Mouse (Mus musculus): ENCODE data around the gene Fgf2. TPM values are rescaled to one million over a fixed set of nuclear protein-coding genes. Genes with fewer than 3 reads are reported as not detected.

Gene Fgf2
- polyA plus RNA-seq, 1 experiment from 2014 or later: 1.1 TPM

GRCm38 (mm10) chr3:37387310-37387709 lies 39.2 kb downstream of the Fgf2 start:
- Histone ChIP-seq H3K4me3 (replicated peaks) (no peak overlapping the region), H3K27ac (replicated peaks) (no peak overlapping the region), H3K36me3 (no peaks in the 10 kb centered on the region), H3K4me2 (no peak overlapping the region), H3K9ac (replicated peaks) (no peak overlapping the region), H3K4me1 (no peaks in the 10 kb centered on the region), H3K9me3 (replicated peaks) (peaks cover 3% of the 10 kb centered on the region; the same call in 1 of the 2 replicates), H3K27me3 (replicated peaks) (no peaks in the 10 kb centered on the region)
- no peak for ATAC-seq (ENCODE audit: low FRiP score)
- 90% methylated on average over 6 of the region's 6 CpGs for WGBS

DNA sequence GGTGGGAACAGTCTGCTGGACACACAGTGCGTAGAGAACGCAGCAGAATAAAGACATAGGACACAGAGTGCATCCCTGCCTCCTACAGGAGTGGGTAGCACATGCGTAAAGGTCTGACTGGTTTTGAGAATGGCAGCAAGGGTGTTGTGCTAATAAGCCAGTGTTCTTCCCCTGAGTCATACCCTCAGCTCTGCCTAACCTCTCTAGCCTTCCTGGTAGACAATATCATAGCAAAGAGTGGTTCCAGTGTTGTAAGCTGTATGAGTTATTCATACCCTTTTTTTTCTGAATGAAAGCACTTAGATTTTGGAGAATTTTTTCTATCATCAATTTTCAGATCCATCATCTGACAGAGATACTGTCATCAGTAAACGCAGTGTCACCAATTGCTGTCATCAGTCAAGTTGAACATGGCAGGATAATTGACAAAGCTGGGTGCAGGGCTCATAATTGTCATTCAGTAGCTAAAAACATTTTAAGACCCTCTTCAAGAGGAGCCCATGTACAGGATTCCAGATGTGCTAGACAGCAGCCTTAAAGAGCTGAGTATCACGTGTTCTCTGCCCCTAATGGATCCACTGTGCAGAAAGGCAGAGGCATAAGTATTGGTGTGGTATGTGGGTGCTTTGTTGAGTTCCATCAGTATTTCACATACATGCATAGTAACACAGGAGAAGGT lies 48.9 kb downstream of the Fgf2 start:
- Histone ChIP-seq H3K4me1 (no peaks in the 10 kb centered on the region), H3K27me3 (replicated peaks) (no peaks in the 10 kb centered on the region), H3K36me3 (no peaks in the 10 kb centered on the region), H3K9me3 (replicated peaks) (no peaks in the 10 kb centered on the region), H3K9ac (replicated peaks) (no peak overlapping the region), H3K27ac (replicated peaks) (no peak overlapping the region), H3K4me3 (replicated peaks) (no peak overlapping the region), H3K4me2 (no peak overlapping the region)
- ATAC-seq (ENCODE audit: low FRiP score): no peak
- 95% methylated on average over 5 of the region's 5 CpGs for WGBS

DNA sequence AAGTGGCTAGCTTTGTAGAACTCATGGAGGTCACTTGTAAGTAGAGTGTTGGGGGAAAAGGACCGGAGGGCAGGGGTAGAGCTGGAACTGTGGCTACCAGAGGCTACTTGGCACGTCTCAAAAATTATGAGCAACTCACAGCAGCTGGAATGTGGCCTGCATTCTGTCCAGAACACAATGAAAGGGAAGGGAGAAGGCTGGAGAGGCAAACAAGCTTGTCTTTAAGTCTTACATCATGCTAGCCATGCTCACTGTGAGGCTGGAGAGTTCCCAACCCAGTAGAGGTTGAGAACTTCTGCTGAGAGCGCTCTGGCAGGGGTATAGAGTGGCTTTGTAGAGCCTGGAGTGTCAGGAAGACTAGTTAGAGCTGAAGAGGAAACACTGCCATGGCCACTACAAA lies 49.5 kb downstream of the Fgf2 start:
- Histone ChIP-seq H3K4me1 (no peaks in the 10 kb centered on the region), H3K27ac (replicated peaks) (no peak overlapping the region), H3K27me3 (replicated peaks) (no peaks in the 10 kb centered on the region), H3K9ac (replicated peaks) (no peak overlapping the region), H3K36me3 (no peaks in the 10 kb centered on the region), H3K4me2 (no peak overlapping the region), H3K9me3 (replicated peaks) (no peaks in the 10 kb centered on the region), H3K4me3 (replicated peaks) (no peak overlapping the region)
- WGBS: 79% methylated on average over 3 of the region's 3 CpGs
- no peak for ATAC-seq (ENCODE audit: low FRiP score)

GRCm38 (mm10) chr3:37398661-37399395 lies 50.7 kb downstream of the Fgf2 start:
- H3K27ac ChIP-seq (replicated peaks): no peak overlapping the region
- H3K4me2 ChIP-seq: no peak overlapping the region
- WGBS: 89% methylated on average over 7 of the region's 7 CpGs
- no peaks in the 10 kb centered on the region for H3K27me3 ChIP-seq (replicated peaks)
- H3K4me3 ChIP-seq (replicated peaks): no peak overlapping the region
- no peak overlapping the region for H3K9ac ChIP-seq (replicated peaks)
- H3K36me3 ChIP-seq: no peaks in the 10 kb centered on the region
- no peak for ATAC-seq (ENCODE audit: low FRiP score)
- H3K9me3 ChIP-seq (replicated peaks): no peaks in the 10 kb centered on the region
- no peaks in the 10 kb centered on the region for H3K4me1 ChIP-seq

- Histone ChIP-seq H3K4me1 (no peaks in the 10 kb centered on the region), H3K9ac (replicated peaks) (no peak overlapping the region), H3K9me3 (replicated peaks) (no peaks in the 10 kb centered on the region), H3K4me3 (replicated peaks) (no peak overlapping the region), H3K27me3 (replicated peaks) (no peaks in the 10 kb centered on the region), H3K4me2 (no peak overlapping the region), H3K27ac (replicated peaks) (0 out of 2 replicates have a peak overlapping the region, but pooled peaks have one; percentile 33), H3K36me3 (0 out of 2 replicates have a peak, but pooled peaks cover 2% of the 10 kb centered on the region)
- ATAC-seq (ENCODE audit: low FRiP score): no peak
- 78% methylated on average over 11 of the region's 11 CpGs for WGBS
Observed at GRCm38 (mm10) chr3:37401729-37402610, 53.8 kb downstream of the Fgf2 start.

DNA sequence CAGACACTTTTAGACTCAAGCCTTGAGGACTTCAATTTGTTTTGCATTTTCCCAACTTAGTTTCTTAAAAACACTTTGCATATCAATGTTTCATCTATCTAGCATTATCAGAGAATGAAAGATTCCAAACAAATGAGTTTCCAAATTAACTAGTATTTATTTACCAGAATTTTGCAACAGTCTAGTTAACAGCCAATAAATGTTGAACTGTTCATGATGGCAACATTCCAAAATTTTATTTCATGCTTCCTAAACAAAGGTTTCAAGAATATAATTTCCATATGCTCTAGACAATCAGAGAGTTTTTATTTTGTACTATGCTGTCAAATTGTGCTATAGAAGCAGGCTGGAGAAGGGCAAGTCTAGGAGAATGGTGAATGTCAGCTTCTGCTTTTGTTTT lies 59.5 kb downstream of the Fgf2 start:
- Histone ChIP-seq H3K4me2 (no peak overlapping the region), H3K36me3 (0 out of 2 replicates have a peak, but pooled peaks cover 2% of the 10 kb centered on the region), H3K27ac (replicated peaks) (no peak overlapping the region), H3K4me1 (no peaks in the 10 kb centered on the region), H3K4me3 (replicated peaks) (no peak overlapping the region), H3K9me3 (replicated peaks) (no peaks in the 10 kb centered on the region), H3K27me3 (replicated peaks) (no peaks in the 10 kb centered on the region), H3K9ac (replicated peaks) (no peak overlapping the region)
- no peak for ATAC-seq (ENCODE audit: low FRiP score)

- H3K9me3 ChIP-seq (replicated peaks): no peaks in the 10 kb centered on the region
- H3K27ac ChIP-seq (replicated peaks): no peak overlapping the region
- no peaks in the 10 kb centered on the region for H3K36me3 ChIP-seq
- H3K4me3 ChIP-seq (replicated peaks): no peak overlapping the region
- ATAC-seq (ENCODE audit: low FRiP score): no peak
- peaks cover 5% of the 10 kb centered on the region for H3K4me1 ChIP-seq
- H3K27me3 ChIP-seq (replicated peaks): no peaks in the 10 kb centered on the region
- no peak overlapping the region for H3K9ac ChIP-seq (replicated peaks)
- H3K4me2 ChIP-seq: no peak overlapping the region
- 89% methylated on average over 3 of the region's 3 CpGs for WGBS
Observed at GRCm38 (mm10) chr3:37413446-37413845, 65.3 kb downstream of the Fgf2 start.

- Histone ChIP-seq H3K27me3 (replicated peaks) (no peaks in the 10 kb centered on the region), H3K36me3 (no peaks in the 10 kb centered on the region), H3K4me2 (no peak overlapping the region), H3K9me3 (replicated peaks) (no peaks in the 10 kb centered on the region), H3K4me1 (peaks cover 10% of the 10 kb centered on the region), H3K9ac (replicated peaks) (no peak overlapping the region), H3K4me3 (replicated peaks) (no peak overlapping the region), H3K27ac (replicated peaks) (no peak overlapping the region)
- WGBS: 54% methylated on average over 14 of the region's 14 CpGs
- no peak for ATAC-seq (ENCODE audit: low FRiP score)
Observed at GRCm38 (mm10) chr3:37414413-37414960, 66.3 kb downstream of the Fgf2 start.

DNA sequence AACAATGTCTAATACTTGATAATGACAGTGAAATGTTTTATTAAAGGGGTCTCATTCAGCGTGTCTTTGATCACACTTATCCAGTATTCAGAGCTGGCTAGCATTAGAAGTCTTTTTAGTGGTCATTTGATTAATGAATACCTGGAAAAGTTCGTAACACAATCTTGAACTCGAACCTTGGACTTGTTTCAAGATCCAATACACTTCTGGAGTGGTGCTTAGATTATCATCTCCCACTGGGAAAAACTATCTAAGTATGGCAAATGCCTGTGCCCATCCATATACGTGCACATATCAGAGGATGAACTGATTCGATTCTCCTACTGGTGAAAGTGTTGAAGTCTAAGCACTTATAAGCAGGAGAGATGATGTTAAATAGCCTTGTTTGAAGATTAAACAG lies 70.2 kb downstream of the Fgf2 start:
- 73% methylated on average over 5 of the region's 5 CpGs for WGBS
- Histone ChIP-seq H3K4me2 (peak overlapping the region; percentile 79), H3K27ac (replicated peaks) (peak overlapping the region; percentile 95), H3K4me1 (peaks cover 21% of the 10 kb centered on the region), H3K9me3 (replicated peaks) (no peaks in the 10 kb centered on the region), H3K27me3 (replicated peaks) (no peaks in the 10 kb centered on the region), H3K4me3 (replicated peaks) (peak overlapping the region; percentile 74), H3K9ac (replicated peaks) (peak overlapping the region; percentile 85), H3K36me3 (no peaks in the 10 kb centered on the region)
- ATAC-seq (ENCODE audit: low FRiP score): no peak

DNA sequence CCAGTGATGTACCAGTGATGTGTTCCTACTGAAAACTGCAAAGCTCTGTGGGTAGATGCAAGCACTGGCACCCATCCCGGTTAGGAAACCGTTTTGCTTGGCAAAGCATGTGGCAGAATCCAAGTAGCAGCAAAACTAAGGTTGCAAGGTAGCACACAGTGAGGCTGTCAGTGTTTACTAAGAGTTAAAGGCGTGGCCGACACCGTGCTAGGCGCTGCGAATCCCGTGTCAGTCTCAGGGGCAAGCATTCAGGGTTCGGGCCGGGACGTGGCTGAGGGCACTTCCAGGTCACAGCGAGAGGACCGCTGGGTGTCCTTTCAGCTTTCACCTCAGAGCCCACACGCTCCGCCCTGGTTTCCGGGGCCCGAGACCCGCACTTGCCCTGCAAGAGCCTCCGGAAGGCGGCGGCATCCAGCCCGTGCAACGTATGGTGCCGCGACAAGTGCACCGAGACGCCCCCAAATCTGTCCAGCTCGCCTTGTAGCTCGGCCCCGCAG lies 70.9 kb downstream of the Fgf2 start:
- Histone ChIP-seq H3K4me2 (peak overlapping the region; percentile 79), H3K27me3 (replicated peaks) (no peaks in the 10 kb centered on the region), H3K36me3 (no peaks in the 10 kb centered on the region), H3K9ac (replicated peaks) (peak overlapping the region; percentile 85), H3K4me1 (peaks cover 21% of the 10 kb centered on the region), H3K4me3 (replicated peaks) (peak overlapping the region; percentile 74), H3K9me3 (replicated peaks) (no peaks in the 10 kb centered on the region), H3K27ac (replicated peaks) (peak overlapping the region; percentile 95)
- WGBS: under 1% methylated on average over 30 of the region's 30 CpGs
- no peak for ATAC-seq (ENCODE audit: low FRiP score)

DNA sequence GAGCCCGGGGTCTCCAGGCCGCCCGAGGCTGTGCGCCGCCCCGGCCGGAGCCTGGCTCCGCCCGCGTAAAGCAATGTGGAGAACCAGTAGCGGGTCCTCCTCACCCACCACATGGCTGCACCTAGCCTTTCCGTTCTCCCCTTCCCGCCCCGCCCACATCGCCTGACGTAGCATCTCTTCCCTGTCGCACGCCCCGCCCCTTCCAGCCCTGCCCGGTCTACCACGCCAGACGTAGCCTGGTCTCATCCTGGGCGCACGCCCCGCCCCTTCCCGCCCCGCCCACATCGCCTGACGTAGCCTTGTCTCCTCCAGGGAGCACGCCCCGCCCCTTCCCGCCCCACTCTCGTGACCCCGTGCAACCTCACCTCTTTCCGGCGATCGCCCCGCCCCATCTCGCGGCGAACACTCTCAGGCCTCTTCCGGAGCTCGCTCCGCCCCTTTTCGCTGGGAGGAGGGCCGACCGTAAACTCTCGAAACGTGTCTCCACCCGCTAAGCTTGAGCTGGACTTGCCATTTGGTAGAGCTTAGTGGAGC lies 71.4 kb downstream of the Fgf2 start, which contains the start of gene Spata5:
Gene Spata5, plus strand, starts transcription at position 439 of the 534 bp plus-strand sequence.
- H3K9me3 ChIP-seq (replicated peaks): no peaks in the 10 kb centered on the region
- peak within 1 kb of the TSS; percentile 95 for H3K27ac ChIP-seq (replicated peaks)
- H3K4me3 ChIP-seq (replicated peaks): peak within 1 kb of the TSS; percentile 74
- peak; percentile 96 for ATAC-seq (ENCODE audit: low FRiP score)
- no peaks in the 10 kb centered on the region for H3K27me3 ChIP-seq (replicated peaks)
- H3K4me1 ChIP-seq: peaks cover 21% of the 10 kb centered on the region
- H3K9ac ChIP-seq (replicated peaks): peak within 1 kb of the TSS; percentile 85
- H3K36me3 ChIP-seq: no peaks in the 10 kb centered on the region
- WGBS: 1% methylated on average over 49 of the region's 50 CpGs
- H3K4me2 ChIP-seq: peak within 1 kb of the TSS; percentile 79

All from neural tube, embryonic 15.5 days (tissue).